Mouse (Mus musculus) cerebellum, postnatal 36 days (tissue): Measurements from ENCODE around the gene Gm37240.
"Not testable (repeated sequence)": the region's sequence is repeated elsewhere in the genome, so short reads cannot be mapped to it uniquely, and the experiment has no call there.

Source experiments
- DNase-seq, 2 experiments: peaks; one replicate each; pipeline ENCODE4 v3.0.0; 2021 to 2022; ENCODE audit warnings: mixed read lengths in 2 of 2

Gene Gm37240

DNA sequence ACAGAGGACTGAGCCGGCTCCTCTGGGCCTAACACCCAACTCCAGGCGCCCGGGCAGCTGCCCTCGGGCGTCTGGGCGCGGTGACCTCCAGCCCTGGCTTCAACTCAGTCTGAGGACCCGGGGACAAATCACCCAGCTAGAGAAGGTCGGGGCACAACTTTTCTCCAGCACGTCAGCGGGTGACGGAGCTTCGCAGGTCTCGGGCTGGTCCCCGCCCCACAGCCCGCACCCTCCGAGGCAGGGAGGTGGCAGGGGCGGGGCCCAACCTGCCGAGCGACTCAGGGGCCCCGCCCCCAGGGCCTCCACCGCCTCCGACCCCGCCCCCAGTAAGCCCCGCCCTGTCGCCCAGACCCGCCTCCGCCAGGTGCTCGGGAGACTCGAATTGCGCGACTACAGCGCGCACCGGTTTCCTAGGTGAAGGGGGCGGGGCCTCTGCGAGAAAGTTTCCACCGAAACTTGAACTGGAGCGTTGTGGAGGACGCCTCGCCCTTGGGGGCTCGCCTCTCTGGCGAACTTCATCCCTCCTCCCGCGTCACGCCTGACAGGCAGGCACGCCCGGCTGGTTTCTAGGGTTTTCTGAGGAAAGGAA, at the start of gene Gm37240, which contains the start of gene Glt28d2:
Gene Gm37240 (minus strand): TSS at position 280 of the 589 bp plus-strand sequence.
Gene Glt28d2 (minus strand): TSS at position 278 of the 589 bp plus-strand sequence.
- peak; percentile 29 to 36 for DNase-seq

DNA sequence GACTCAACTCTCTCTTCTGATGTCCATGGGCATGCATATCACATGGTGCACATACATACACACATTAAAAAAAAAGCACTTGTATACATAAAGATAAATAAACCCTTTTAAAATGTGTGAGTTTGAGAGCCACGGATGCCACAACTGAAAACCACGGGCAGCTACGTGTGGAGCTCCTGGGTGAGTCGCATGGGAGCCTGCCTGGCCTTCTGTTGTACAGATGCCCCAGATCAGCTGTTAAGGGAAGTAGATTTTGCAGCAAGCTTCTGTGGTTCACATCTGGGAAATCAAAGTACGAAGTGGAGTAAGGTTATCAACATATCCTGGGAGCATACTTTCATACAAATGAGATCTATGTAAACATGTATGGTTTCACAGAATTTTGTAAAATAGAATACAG, 46.3 kb upstream of the Gm37240 start:
- no peak for DNase-seq

DNA sequence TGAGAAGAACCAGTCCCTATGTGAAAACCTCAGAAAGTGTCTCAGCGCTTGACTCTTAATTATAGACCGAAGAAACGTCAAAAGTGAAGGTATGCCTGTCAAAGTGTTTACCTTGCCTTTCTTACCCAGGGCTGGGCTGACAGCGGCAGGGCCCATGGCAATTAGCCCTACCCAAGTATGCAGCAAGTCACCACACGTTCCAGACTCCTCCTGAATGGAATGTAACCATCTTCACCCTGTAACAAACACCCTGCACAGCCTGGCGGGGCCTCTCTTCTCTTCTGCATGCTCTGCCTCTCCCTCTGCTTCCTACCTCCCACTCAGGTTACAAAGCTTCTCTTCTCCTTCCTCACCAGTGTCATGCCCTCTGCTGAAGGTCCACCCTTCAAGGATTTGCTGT, 44.5 kb upstream of the Gm37240 start:
- DNase-seq, result no peak

DNA sequence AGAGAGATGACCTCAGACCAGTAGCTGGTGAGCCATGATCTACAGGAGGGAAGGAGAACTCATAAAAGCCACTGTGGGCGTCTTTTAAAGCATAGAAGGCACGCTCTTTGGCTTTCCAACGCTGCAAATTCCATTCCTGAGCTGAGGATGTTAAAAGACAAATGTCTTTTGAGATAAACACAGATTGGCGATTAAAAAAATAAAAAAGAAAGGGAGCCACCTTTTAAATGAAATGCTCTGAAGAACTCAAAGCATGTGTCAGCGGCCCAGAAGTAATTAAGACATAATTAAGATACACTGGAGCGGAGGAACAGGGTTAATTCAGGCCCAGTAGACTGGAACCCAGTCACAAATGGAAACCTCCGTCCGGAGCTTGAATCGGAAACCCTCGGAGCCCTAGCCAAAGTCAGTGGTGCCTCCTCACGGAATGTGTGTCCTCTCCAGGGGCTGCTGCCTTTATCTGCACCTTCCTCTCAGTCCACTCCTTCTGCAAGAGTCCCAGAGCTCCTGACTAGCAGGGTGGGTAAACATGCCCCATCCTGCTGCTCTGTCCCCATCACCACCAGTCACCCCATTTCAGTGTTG, 43.4 kb upstream of the Gm37240 start:
- no peak for DNase-seq

DNA sequence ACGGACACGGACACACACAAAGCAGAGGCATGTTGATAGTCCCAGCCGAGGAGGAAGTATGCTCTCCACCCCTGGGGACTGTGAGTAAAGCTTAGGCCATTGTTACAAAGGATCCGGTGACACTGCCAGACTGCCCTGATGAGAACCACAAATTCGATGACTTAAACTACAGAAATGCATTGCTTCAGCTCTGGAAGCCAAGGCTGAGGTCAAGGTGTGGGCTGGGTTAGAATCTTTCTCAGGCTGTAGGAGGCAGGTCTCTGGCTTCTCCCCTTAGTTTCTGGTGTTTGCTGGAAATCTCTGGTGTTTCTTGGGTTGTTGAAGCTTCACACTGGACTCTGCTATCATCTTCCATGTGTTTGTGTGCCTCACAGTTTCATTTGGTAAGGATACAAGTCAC, 42.4 kb upstream of the Gm37240 start:
- no peak for DNase-seq

DNA sequence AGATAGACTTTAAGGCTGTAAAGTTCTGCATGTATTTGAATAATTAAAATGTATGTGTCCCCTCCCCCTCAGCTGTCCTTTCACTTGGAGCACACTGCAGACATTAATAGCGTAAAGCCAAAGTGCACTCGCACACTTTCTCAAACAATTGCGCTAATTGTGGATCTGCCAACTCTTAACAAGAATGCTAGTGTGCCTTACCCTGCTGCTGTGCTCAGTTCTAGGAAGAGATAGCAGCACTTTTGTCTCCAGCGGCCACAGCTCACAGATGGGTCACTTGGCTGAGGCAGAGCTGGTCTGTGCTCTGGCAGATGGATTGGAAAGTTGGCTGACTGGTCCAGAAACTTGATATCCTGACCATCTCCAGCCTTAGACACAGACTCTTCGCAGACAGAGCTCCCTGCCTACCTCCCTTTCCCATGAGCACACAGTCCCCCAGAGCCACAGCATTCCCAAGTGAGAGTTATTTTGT, 40.9 kb upstream of the Gm37240 start:
- DNase-seq, result no peak

DNA sequence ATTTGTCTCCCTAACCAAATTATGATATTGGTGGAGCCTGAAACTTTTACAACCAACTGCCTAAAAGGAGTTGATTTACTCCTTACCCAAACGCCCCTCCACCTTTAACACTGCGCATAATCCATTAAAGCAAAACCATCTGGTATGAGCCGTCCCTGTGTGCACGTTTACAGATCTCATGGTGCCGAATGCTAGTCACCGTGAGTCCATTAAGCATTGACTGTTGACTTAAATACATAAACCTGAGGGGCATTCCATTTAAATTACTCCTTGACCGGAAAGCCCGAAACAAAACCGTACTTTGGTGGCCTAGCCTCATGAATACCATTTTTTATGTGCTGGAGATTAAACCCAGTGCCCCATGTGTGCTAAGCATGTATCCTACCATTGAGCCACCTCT, 40.0 kb upstream of the Gm37240 start:
- DNase-seq, result no peak

DNA sequence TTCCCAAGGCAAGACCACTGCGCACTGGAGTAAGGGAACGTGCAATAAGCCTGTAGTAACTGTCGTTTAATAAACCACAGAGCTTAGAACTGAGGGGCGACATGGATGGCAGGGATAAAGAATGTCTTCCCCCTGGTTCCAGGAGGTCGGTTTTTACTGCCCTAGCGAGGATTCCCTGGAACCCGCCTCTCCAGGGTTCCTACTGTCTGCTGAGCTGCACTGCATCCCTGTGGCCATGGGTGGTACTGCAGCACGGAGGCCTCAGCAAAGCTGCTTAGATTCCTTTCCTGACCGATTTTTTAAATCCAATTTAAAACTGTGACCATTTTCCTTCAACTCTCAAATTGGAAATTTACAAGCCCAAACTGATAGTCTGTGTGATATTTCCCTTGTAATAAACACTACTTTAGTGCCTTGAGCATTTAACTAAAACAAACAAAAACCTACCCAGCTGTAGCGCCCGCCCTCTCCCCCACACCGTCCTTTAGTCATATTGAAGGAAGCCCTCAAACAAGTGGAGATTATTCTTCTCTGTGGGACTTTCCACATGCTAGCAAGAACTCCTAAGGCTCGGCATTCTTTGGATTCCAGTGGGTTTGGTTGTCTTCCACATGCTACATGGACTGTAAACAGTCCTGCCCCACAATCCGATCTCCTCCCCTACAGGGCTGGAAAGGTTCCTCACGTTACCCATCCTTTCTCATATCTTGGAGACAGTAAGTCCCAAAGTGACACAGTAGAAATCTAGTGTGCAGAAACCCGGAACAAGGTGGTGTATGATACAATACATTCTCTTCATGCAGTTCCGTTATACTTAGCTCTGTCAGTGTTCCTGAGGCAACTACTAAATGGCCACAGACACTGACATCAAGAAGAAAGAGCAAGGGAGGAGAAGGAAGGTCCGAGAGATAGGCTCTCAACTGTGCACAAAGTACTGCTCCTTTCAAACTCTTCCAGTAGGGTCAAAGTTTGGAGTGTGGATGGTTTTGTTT, 36.9 kb upstream of the Gm37240 start:
- DNase-seq, result peak; percentile 87 to 89

DNA sequence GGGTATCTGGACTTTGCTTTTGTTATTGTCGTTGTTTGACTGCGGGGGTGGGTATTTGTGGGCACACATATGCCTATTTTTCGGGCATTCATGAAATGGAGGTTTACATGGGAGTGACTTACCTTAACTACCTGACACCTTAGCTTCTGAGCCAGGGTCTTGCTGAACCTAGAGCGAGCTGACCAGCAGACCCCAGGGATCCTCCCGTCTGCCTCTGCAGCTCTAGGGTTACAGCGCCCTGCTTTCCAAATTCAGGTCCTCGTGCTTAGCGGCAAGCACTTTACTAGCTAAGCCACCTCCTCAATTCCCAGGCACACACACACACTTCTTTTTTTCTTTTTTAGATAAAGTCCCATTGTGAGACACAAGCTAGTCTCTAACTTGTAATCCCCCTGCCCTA, 36.0 kb upstream of the Gm37240 start:
- no peak for DNase-seq

DNA sequence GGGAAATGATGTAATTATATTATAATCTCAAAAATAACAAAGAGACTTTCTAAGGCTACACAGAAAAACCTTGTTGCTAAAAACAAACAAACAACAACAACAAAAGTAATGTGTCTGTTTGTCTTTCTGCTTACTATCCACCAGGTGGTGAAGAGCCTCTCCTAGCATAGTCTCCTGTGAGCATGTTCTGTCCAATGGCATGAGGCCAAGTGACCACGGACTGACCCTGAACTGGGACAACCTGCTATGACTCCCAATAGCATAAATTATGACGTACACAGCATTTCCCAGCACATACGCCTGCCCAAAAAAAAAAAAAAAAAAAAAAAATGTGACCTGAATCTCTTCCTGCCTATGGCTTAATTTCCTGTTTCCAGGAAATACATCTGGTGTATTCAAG, 35.0 kb upstream of the Gm37240 start:
- peak; percentile 8 to 13 for DNase-seq

DNA sequence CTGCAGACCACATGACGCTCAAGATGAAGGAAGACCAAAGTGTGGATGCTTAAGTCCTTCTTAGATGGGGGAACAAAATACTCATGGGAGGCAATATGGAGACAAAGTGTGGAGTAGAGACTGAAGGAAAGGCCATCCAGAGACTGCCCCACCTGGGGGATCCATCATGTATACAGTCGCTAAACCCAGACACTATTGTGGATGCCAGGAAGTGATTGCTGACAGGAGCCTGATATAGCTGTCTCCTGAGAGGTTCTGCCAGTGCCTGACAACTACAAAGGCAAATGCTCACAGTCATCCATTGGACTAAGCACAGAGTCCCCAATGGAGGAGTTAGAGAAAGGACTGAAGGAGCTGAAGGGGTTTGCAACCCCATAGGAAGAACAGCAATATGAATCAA, 33.4 kb upstream of the Gm37240 start:
- not testable (repeated sequence) for DNase-seq

DNA sequence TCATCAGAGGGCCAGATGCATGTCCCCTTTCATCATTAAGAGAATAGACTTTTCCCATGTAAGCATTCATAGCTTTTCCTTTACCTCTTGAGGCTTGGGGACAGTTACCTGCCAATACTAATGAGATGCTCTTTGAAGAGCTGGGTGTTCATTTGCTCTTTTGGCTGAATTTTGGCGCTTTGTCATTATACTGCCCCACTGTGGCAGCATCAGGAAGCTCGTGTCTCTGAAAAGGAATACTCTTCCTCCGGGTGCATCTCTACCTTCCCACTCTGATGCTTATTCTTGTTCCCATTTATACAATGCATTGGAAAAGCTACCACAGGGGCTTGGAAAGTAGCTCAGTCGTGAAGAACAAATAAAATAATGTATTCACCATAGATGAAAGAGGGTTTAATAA, 30.3 kb upstream of the Gm37240 start:
- DNase-seq, result peak; percentile 49 to 54

DNA sequence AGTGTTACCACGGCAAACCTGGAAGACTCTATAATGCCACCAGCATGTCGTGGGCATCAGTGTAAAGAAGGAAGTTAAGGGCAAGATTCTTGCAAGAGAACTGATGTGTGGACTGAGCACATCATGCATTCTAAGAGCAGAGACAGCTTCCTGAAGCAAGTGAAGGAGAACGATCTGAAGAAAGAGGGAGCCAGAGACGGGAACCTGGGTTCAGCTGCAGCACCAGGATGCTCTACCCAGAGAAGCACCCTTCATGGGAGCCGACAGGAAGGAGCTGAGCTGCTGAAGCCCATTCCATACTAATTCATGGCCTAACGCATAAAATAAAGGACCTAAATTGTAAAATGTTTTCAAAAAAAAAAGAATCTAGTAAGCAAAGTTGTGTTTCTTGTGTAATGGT, 27.5 kb upstream of the Gm37240 start:
- no peak for DNase-seq

DNA sequence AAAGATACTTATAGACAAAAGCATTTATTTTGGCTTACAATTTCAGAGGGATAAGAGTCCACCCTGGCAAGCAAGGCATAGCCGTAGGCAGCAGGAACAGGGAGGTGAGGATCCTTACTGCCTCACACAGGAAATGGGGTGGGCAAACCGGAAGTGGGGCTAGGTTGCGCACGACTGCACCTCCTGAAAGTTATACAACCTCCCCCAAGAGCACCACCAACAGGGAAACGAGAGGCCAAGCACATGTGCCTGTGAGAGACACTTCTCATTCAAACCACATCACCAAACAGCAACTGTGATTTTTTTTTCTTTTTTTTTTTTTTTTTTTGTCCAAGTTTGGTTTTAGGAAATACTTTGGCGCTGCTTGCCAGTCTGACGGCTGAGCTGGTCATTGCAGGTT, 19.8 kb upstream of the Gm37240 start:
- no peak for DNase-seq

DNA sequence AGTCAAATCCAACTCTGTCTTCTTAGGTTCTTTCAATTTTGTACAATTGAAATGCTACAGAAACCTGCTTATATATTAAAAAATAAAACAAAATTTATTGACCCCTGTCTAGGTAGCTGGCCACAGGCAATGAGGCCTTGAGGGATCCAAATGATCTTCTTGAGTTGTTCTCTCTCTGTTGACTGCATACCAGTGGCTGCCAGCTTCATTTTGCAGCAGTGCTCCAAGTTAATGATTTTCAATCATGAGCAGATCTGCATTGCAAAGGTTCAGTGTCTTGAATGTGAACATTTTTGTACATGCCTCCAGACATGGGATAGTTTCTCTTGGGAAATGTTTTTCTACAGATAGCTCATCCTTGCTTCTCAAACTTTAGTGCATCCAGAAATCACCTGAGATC, 17.1 kb upstream of the Gm37240 start:
- DNase-seq, result no peak

DNA sequence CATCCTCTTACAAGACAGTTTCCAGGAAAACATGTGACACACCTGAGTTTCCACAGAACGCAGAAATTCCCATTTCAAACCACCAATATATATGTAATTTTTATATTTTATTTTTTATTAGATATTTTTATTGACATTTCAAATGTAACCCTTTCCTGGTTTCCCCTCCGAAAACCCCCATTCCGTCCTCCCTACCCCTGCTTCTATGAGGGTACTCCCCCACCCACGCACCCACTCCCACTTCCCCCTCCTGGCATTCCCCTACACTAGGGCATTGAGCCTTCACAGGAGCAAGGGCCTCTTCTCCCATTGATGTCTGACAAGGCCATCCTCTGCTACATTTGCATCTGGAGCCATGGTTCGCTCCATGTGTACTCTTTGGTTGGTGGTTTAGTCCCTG, 7.7 kb upstream of the Gm37240 start:
- DNase-seq, result no peak

DNA sequence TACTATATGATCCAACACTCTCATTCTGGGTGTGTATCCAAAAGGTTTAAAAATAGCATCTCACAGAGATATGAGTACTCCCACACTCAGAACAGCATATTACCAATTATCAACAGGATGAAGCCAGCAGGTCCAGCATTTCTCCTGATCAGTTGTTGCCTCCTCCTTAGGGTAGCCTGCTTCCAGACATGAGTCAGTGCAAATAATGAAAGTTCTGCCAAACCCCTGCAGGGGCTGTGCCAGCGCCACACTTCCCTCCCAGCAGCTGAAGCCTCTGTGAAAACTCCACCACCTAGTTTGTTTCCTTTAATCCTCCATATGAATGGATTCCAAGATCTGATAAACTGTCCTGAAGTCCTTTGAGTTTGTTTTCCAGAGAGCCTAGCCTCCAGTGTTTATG, 4.3 kb upstream of the Gm37240 start:
- DNase-seq, result no peak

DNA sequence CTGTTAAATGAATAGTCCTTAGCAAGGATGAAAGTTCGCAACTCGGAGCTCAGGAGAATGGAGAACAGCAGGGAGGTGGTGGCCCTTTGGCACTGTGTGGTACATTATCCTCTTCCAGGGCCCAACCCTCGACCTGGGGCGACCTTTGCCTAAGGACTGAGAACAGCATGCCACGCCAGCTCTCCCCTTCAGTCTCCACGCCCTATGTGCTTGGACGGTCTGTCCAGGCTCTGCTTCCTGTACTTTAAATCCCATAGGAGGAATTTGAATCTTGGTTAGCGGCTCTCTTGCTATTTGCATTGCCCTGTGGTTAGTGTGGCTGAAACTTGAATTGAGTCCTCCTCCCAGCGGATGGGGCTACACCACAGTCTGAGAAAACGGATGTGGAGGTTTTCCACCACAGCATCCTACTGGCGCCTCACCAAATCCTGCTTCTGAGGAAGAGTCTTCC, 928 bp upstream of the Gm37240 start:
- peak in 1 of 2 experiments; percentile 9 for DNase-seq

DNA sequence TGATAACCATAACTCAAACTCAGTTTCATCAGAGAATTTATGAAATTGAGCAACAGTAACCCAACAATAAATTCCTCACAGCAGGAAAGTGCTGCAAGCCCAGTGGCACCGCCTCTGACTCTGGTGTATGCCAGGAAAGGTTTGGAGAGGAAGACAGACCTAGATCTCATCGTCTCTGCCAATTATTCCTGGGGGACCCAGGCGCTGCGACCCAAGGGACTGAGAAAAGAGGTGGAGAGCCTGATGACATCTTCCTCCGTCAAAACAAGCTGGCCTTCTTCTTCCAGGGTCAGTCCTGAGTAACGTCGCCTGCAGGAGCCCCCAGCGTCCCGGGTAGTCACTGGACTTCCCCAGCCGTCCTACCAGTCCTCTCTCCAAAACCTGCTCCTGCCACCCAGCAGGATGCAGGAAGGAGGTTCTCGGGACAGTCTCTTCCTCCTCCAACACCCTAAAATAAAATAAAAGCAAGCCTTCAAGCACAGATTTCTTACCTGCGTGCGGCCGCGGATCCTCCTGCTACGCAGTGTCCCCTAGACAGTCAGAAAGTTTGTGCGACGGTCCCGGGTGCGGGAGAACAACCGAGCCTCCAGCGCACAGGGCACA, 581 bp downstream of the Gm37240 start:
- peak in 1 of 2 experiments; percentile 7 for DNase-seq

DNA sequence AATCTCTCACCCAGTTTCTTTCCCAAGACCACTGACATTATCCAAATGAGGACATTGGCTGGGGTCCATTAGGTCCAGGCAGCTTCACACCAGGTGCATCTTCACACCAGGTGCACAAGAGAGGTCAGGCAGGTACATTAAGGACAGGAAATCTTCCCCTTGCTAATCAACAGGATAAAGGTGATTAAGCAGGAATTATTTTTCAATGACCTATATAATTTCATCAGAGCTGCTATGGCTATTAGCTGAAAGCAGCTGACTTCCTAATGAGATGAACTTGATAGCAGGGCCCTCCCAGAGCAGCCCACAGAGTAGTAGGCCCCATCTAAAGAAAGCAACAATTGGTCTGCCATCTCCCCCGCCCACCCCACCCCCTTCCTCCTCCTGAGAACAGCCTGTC, 1.4 kb downstream of the Gm37240 start:
- DNase-seq, result no peak

DNA sequence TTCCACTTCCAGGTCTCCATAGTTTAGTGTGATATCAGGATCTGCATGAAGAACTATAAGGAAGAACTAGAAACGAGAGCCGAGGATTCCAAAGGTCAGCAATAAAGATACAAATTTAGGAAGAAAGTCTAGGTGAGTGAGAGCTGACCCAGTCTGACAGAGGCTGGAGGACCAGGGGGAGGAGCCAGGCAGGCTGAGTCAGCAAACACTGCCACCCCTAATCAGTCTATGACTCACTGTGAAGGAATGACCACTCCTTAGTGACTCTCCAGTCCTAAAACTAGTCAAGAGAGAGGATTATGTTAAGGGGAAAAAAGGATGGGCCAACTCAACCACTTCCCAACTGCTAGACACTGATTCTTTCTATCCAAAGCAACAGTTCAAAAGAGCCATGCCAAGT, 6.6 kb downstream of the Gm37240 start:
- DNase-seq, result no peak

DNA sequence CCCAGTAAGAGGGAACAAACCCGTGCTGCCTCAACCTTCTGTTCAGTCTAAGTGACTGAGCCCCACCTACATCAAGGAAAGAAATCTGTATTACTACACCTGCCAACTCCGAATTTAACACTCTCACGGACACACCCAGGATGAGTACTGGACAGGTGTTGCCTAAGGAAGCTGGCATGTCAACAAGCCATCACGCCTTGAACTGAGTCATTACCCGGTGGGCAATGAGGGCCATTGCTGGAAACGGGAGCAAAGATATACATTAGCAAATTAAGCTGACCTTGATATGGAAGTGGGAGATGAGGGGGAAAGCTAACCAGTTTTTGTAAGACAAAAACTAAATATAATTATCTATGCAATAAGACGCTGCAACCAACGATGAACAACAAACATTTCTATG, 7.2 kb downstream of the Gm37240 start:
- no peak for DNase-seq

DNA sequence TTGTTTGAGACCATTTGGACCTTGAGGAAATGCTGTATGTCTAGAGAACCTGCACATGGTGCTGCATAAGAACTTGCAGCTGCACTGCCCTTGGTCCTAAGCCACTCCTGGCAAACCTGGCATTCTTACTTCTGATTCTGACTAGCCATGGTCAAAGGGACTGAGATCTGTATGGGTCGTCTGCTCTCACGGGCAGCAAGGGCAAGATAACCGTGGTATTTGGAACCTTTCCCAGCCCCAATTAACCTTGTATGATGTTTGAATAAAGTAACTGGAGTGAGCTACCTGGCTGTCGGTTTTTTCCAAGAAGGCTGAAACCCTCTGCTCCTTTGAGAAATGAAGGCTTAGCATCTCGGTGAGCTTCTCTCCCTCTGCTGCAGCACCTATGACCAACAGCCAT, 8.4 kb downstream of the Gm37240 start:
- DNase-seq, result no peak
